Mouse (Mus musculus) heart, postnatal 0 days (tissue): ENCODE data around the gene Syndig1.

Source experiments
- CTCF ChIP-seq: IDR thresholded peaks from 2 replicates; pipeline ENCODE4 v1.5.1; 2016; ENCODE audit warnings: antibody characterized with exemption, control low read depth, low read depth
- EP300 ChIP-seq: IDR thresholded peaks from 2 replicates; pipeline ENCODE4 v1.6.1; 2016; ENCODE audit warnings: antibody characterized with exemption, low read depth

GRCm38 (mm10) chr2:149848778-149849177, 19.8 kb downstream of the Syndig1 start:
- no peak for TF ChIP-seq CTCF
- TF ChIP-seq EP300 = no peak
